ENCODE assay signal across 9 mouse cellular contexts in genomic region chr7:141041661-141042060, GRCm38 (mm10). TPM values are rescaled to one million over a fixed set of nuclear protein-coding genes. Genes with fewer than 3 reads are reported as not detected.
DNase-seq lines count a peak whose midpoint lies in the region; ATAC-seq and TF ChIP-seq lines count a peak whose summit lies in the region.
"Had no signal": no experiment of that assay in that cellular context is flagged by ENCODE, and none has a peak within 500 bp of the region (broad histone marks: within the 10 kb centered on the region; RNA-seq: fewer than 3 reads in every experiment).

No protein-coding gene starts in this region.

- H3K4me2 ChIP-seq in embryonic facial prominence, embryonic 15.5 days (replicated peaks): no peak overlapping the region
- no peak overlapping the region for H3K4me2 ChIP-seq in heart, postnatal 0 days (ENCODE audit: low read depth, low read length)

- TF ChIP-seq CTCF in heart, postnatal 0 days (IDR thresholded peaks at IDR 0.05; ENCODE audit: low read depth): no peak
- TF ChIP-seq CTCF in testis, adult 2 months (IDR thresholded peaks at IDR 0.05; ENCODE audit: control insufficient read depth, insufficient read depth, insufficient replicate concordance, low read depth, low read length): no peak

- peak; percentile 51 to 77 for DNase-seq in urinary bladder, adult 18-20 months (ENCODE audit: low spot score in 2 of 2)
- no peak for DNase-seq in urinary bladder, postnatal 10 days (ENCODE audit: low spot score)
- DNase-seq in heart, postnatal 0 days (ENCODE audit: low spot score): peak; percentile 86
- peak; percentile 89 for DNase-seq in kidney, postnatal 14 days
- DNase-seq in lung, postnatal 14 days: peak; percentile 89
- DNase-seq in thymus, postnatal 4 days: no peak

- peak; percentile 82 for ATAC-seq in embryonic facial prominence, embryonic 15.5 days (ENCODE audit: insufficient number of reproducible peaks, low FRiP score, low TSS enrichment, low read depth)
- ATAC-seq in heart, postnatal 0 days (ENCODE audit: insufficient read depth, low read depth): peak; percentile 87; the same call in 1 of the 2 replicates

- TF ChIP-seq EP300 in heart, postnatal 0 days (IDR thresholded peaks at IDR 0.05; ENCODE audit: low read depth): no peak

- no peak overlapping the region for H3K9ac ChIP-seq in embryonic facial prominence, embryonic 15.5 days
- peak overlapping the region; percentile 25; the same call in 1 of the 2 replicates for H3K9ac ChIP-seq in heart, postnatal 0 days (replicated peaks; ENCODE audit: low read depth, low read length)

- H3K27ac ChIP-seq in embryonic facial prominence, embryonic 15.5 days (replicated peaks): peak overlapping the region; percentile 92
- H3K27ac ChIP-seq in heart, postnatal 0 days (ENCODE audit: low read depth): peak overlapping the region; percentile 80
- H3K27ac ChIP-seq in testis, adult 2 months (ENCODE audit: control insufficient read depth, insufficient read depth, low read depth, low read length): 0 out of 2 replicates have a peak overlapping the region, but pooled peaks have one; percentile 23

- no peaks in the 10 kb centered on the region for H3K27me3 ChIP-seq in embryonic facial prominence, embryonic 15.5 days
- no peaks in the 10 kb centered on the region for H3K27me3 ChIP-seq in heart, postnatal 0 days (ENCODE audit: control insufficient read depth, insufficient read depth, low read length)
- H3K27me3 ChIP-seq in testis, adult 2 months (ENCODE audit: control insufficient read depth, insufficient read depth, low read length): no peaks in the 10 kb centered on the region
- H3K27me3 ChIP-seq: megakaryocyte, embryonic 14.5 days had no signal

- H3K9me3 ChIP-seq in embryonic facial prominence, embryonic 15.5 days (replicated peaks): no peaks in the 10 kb centered on the region
- no peaks in the 10 kb centered on the region for H3K9me3 ChIP-seq in heart, postnatal 0 days (replicated peaks; ENCODE audit: control insufficient read depth, low read length)

- H3K4me1 ChIP-seq in embryonic facial prominence, embryonic 15.5 days: peaks cover 19% of the 10 kb centered on the region
- 0 out of 2 replicates have a peak, but pooled peaks cover 6% of the 10 kb centered on the region for H3K4me1 ChIP-seq in heart, postnatal 0 days (ENCODE audit: control insufficient read depth, insufficient read depth)
- peaks cover 3% of the 10 kb centered on the region; the same call in 1 of the 2 replicates for H3K4me1 ChIP-seq in testis, adult 2 months (ENCODE audit: control insufficient read depth, insufficient read depth, low read length)

- no peak for TF ChIP-seq POLR2A in testis, adult 2 months (IDR thresholded peaks at IDR 0.05; ENCODE audit: control insufficient read depth, low read depth, low read length)

- H3K36me3 ChIP-seq in embryonic facial prominence, embryonic 15.5 days: no peaks in the 10 kb centered on the region
- H3K36me3 ChIP-seq in heart, postnatal 0 days (replicated peaks; ENCODE audit: control insufficient read depth, insufficient read depth, low read length): no peaks in the 10 kb centered on the region
- H3K36me3 ChIP-seq in testis, adult 2 months (ENCODE audit: control insufficient read depth, insufficient read depth, low read length): no peaks in the 10 kb centered on the region

- 6% methylated on average over 5 of the region's 5 CpGs for WGBS in embryonic facial prominence, embryonic 15.5 days
- WGBS in heart, postnatal 0 days: 7% methylated on average over 5 of the region's 5 CpGs

- no peak overlapping the region for H3K4me3 ChIP-seq in embryonic facial prominence, embryonic 15.5 days (replicated peaks)
- H3K4me3 ChIP-seq in heart, postnatal 0 days (ENCODE audit: low read depth, low read length): no peak overlapping the region
- no peak overlapping the region for H3K4me3 ChIP-seq in testis, adult 2 months (ENCODE audit: control insufficient read depth, low read depth, low read length)
- H3K4me3 ChIP-seq: megakaryocyte, embryonic 14.5 days had no signal

RNA-seq across cellular contexts. Expression of gene Gm17387, which starts 12.7 kb away (rescaled TPM):
- not detected in 2 replicates for polyA plus RNA-seq in embryonic facial prominence, embryonic 15.5 days (2015; fragmentation: Nextera tagmentation; extraction: Ambion mirVana)
- not detected in 2 replicates for total RNA-seq in heart, postnatal 0 days (2014; rRNA removed; ENCODE audit: low replicate concordance)
- polyA plus RNA-seq in heart, postnatal 0 days (2015; fragmentation: Nextera tagmentation; extraction: Ambion mirVana): not detected in 2 replicates
- polyA plus RNA-seq in testis, adult 2 months (2012; rRNA removed): not detected in 2 replicates

RNA-seq across cellular contexts. Expression of gene B4galnt4, which starts 19.2 kb away (rescaled TPM):
- 12.0 and 15.1 TPM in 2 replicates for polyA plus RNA-seq in embryonic facial prominence, embryonic 15.5 days (2015; fragmentation: Nextera tagmentation; extraction: Ambion mirVana)
- 0.43 TPM in 1 of 2 replicates, not detected in the other for total RNA-seq in heart, postnatal 0 days (2014; rRNA removed; ENCODE audit: low replicate concordance)
- polyA plus RNA-seq in heart, postnatal 0 days (2015; fragmentation: Nextera tagmentation; extraction: Ambion mirVana): 0.10 TPM in 1 of 2 replicates, not detected in the other
- 18.0 and 23.7 TPM in 2 replicates for polyA plus RNA-seq in testis, adult 2 months (2012; rRNA removed)

RNA-seq across cellular contexts. Expression of gene Ifitm6, which starts 23.9 kb away (rescaled TPM):
- 2.7 and 2.8 TPM in 2 replicates for polyA plus RNA-seq in embryonic facial prominence, embryonic 15.5 days (2015; fragmentation: Nextera tagmentation; extraction: Ambion mirVana)
- not detected in 2 replicates for total RNA-seq in heart, postnatal 0 days (2014; rRNA removed; ENCODE audit: low replicate concordance)
- polyA plus RNA-seq in heart, postnatal 0 days (2015; fragmentation: Nextera tagmentation; extraction: Ambion mirVana): 0.30 and 0.74 TPM in 2 replicates
- polyA plus RNA-seq in testis, adult 2 months (2012; rRNA removed): 0.19 and 0.48 TPM in 2 replicates

RNA-seq across cellular contexts. Expression of gene Ifitm3, which starts 31.1 kb away (rescaled TPM):
- polyA plus RNA-seq in embryonic facial prominence, embryonic 15.5 days (2015; fragmentation: Nextera tagmentation; extraction: Ambion mirVana): 197 and 204 TPM in 2 replicates
- 148 and 324 TPM in 2 replicates for total RNA-seq in heart, postnatal 0 days (2014; rRNA removed; ENCODE audit: low replicate concordance)
- 202 and 230 TPM in 2 replicates for polyA plus RNA-seq in heart, postnatal 0 days (2015; fragmentation: Nextera tagmentation; extraction: Ambion mirVana)
- 15.2 and 23.0 TPM in 2 replicates for polyA plus RNA-seq in testis, adult 2 months (2012; rRNA removed)

RNA-seq across cellular contexts. Expression of gene Pkp3, which starts 36.4 kb away (rescaled TPM):
- polyA plus RNA-seq in embryonic facial prominence, embryonic 15.5 days (2015; fragmentation: Nextera tagmentation; extraction: Ambion mirVana): 115 and 118 TPM in 2 replicates
- total RNA-seq in heart, postnatal 0 days (2014; rRNA removed; ENCODE audit: low replicate concordance): 3.8 TPM in 1 of 2 replicates, not detected in the other
- 0.19 and 0.20 TPM in 2 replicates for polyA plus RNA-seq in heart, postnatal 0 days (2015; fragmentation: Nextera tagmentation; extraction: Ambion mirVana)
- 0.83 and 0.84 TPM in 2 replicates for polyA plus RNA-seq in testis, adult 2 months (2012; rRNA removed)

Comparison
In these comparisons a context has a peak if more than half of its experiments do, and no peak if none do; other contexts are left out.
1. DNase-seq: peak in urinary bladder, adult 18-20 months (2 of 2), heart, postnatal 0 days (single experiment), kidney, postnatal 14 days (single experiment) and lung, postnatal 14 days (single experiment); none in urinary bladder, postnatal 10 days (single experiment) and thymus, postnatal 4 days (single experiment).
2. H3K27ac ChIP-seq: peak in every context shown above with its lines; median percentile 92 in embryonic facial prominence, embryonic 15.5 days; 80 in heart, postnatal 0 days; 23 in testis, adult 2 months.
3. RNA of gene B4galnt4, which starts 19.2 kb away (polyA plus RNA-seq): 18.0 to 23.7 TPM in testis, adult 2 months and 12.0 to 15.1 TPM in embryonic facial prominence, embryonic 15.5 days; 0.10 TPM in heart, postnatal 0 days; every median in the first group is over 10 times any median in the second.